Mouse (Mus musculus) heart, adult 2 months (tissue): ENCODE measurements around the gene Snta1. TPM values are rescaled to one million over a fixed set of nuclear protein-coding genes. Genes with fewer than 3 reads are reported as not detected.

ENCODE experiments used
- DNase-seq, 2 experiments: peaks; one replicate each; pipeline ENCODE4 v3.0.0; 2021
- H3K27ac ChIP-seq: fragments of 200-600 bp; 2 replicates; pipeline ENCODE4 v1.8.1; 2022
- H3K27me3 ChIP-seq: fragments of 200-500 bp; 2 replicates; pipeline ENCODE4 v1.6.1; 2012; ENCODE audit warnings: mild to moderate bottlenecking, low read length, inconsistent platforms, mixed read lengths; ENCODE audit not compliant: control insufficient read depth, insufficient read depth
- H3K36me3 ChIP-seq: fragments of 200-500 bp; 2 replicates; pipeline ENCODE4 v1.6.1; 2012; ENCODE audit warnings: low read length, inconsistent platforms; ENCODE audit not compliant: control insufficient read depth, insufficient read depth
- H3K4me1 ChIP-seq: fragments of 200-500 bp; 2 replicates; pipeline ENCODE4 v1.6.1; 2011; ENCODE audit warnings: low read length; ENCODE audit not compliant: control insufficient read depth, insufficient read depth
- H3K4me3 ChIP-seq: fragments of 200-600 bp; 2 replicates; pipeline ENCODE4 v1.8.1; 2022
- H3K79me2 ChIP-seq: fragments of 200-500 bp; replicated peaks from 2 replicates; pipeline ENCODE4 v1.6.1; 2012; ENCODE audit warnings: mild to moderate bottlenecking, inconsistent platforms, low read length, moderate library complexity, mixed read lengths; ENCODE audit not compliant: control insufficient read depth, insufficient read depth
- H3K9ac ChIP-seq: fragments of 200-500 bp; 2 replicates; pipeline ENCODE4 v1.6.1; 2012; ENCODE audit warnings: low read depth, mild to moderate bottlenecking, control low read depth, inconsistent platforms, low read length, mixed read lengths
- CTCF ChIP-seq: fragments of 200-600 bp; IDR thresholded peaks from 2 replicates; pipeline ENCODE4 v1.8.1; 2022; ENCODE audit warnings: antibody characterized with exemption, mild to moderate bottlenecking, moderate library complexity
- EP300 ChIP-seq: fragments of 200-500 bp; IDR thresholded peaks from 2 replicates; pipeline ENCODE4 v1.6.1; 2011; ENCODE audit warnings: low read depth, low read length, control low read depth; ENCODE audit not compliant: insufficient read depth
- POLR2A ChIP-seq: fragments of 200-500 bp; IDR thresholded peaks from 2 replicates; pipeline ENCODE4 v1.6.1; 2011; ENCODE audit warnings: mild to moderate bottlenecking, low read depth, low read length, control low read depth; ENCODE audit not compliant: insufficient read depth
- WGBS: fragments of 180-500 bp; shearing (Covaris S2); methylation state at CpG from one replicate; pipeline ENCODE4 v1.1.7; 2018; 5-methylcytosine and 5-hydroxymethylcytosine counted together
- intact Hi-C: fragments of 180-260 bp; cut with DNase I; formaldehyde crosslinking; loops from one replicate; pipeline ENCODE4 v1.15.1; 2025
- polyA plus RNA-seq: library from polyadenylated mRNA; depleted of rRNA; stranded (reverse); fragments of >200 nt; gene quantifications from 2 replicates; pipeline ENCODE4 v1.2.3, GENCODE M21; 2012
- total RNA-seq, 2 experiments: library from RNA; stranded (reverse); gene quantifications; 2 replicates each; pipeline ENCODE4 v1.2.3; 2021

Snta1 gene
- total and polyA plus RNA-seq, 3 experiments: 64.8 to 95.0 (median 73.6) TPM

GRCm38 (mm10) chr2:154426905-154427852 lies 19.3 kb upstream of the Snta1 start:
- Histone ChIP-seq H3K9ac (peak overlapping the region; percentile 68), H3K4me1 (no peaks in the 10 kb centered on the region), H3K27ac (no peak overlapping the region), H3K36me3 (no peaks in the 10 kb centered on the region), H3K79me2 (no peaks in the 10 kb centered on the region), H3K4me3 (no peak overlapping the region), H3K27me3 (no peaks in the 10 kb centered on the region)
- TF ChIP-seq CTCF (no peak), EP300 (no peak), POLR2A (no peak)
- intact Hi-C loops: no loop called here
- 68% methylated on average over 11 of the region's 11 CpGs for WGBS
- DNase-seq: no peak

- H3K36me3 ChIP-seq: no peaks in the 10 kb centered on the region
- peak overlapping the region; percentile 68 for H3K9ac ChIP-seq
- no peak for TF ChIP-seq POLR2A
- TF ChIP-seq CTCF: no peak
- no peak for TF ChIP-seq EP300
- H3K27ac ChIP-seq: no peak overlapping the region
- H3K79me2 ChIP-seq: no peaks in the 10 kb centered on the region
- no peak overlapping the region for H3K4me3 ChIP-seq
- no peaks in the 10 kb centered on the region for H3K27me3 ChIP-seq
- intact Hi-C loops: no loop called here
- no peaks in the 10 kb centered on the region for H3K4me1 ChIP-seq
- DNase-seq: no peak
- 14% methylated on average over 25 of the region's 25 CpGs for WGBS
Observed at GRCm38 (mm10) chr2:154426188-154426904, 18.4 kb upstream of the Snta1 start.

GRCm38 (mm10) chr2:154425522-154425921 lies 17.6 kb upstream of the Snta1 start:
- WGBS: 94% methylated on average over 3 of the region's 3 CpGs
- no peak overlapping the region for H3K9ac ChIP-seq
- H3K36me3 ChIP-seq: no peaks in the 10 kb centered on the region
- H3K4me3 ChIP-seq: no peak overlapping the region
- intact Hi-C loops: no loop called here
- no peaks in the 10 kb centered on the region for H3K27me3 ChIP-seq
- TF ChIP-seq EP300 (no peak), CTCF (peak; percentile 38)
- H3K4me1 ChIP-seq: no peaks in the 10 kb centered on the region
- no peaks in the 10 kb centered on the region for H3K79me2 ChIP-seq
- H3K27ac ChIP-seq: no peak overlapping the region
- DNase-seq: no peak

GRCm38 (mm10) chr2:154423548-154423947 lies 15.6 kb upstream of the Snta1 start:
- intact Hi-C loops: no loop called here
- Histone ChIP-seq H3K27ac (no peak overlapping the region), H3K4me1 (no peaks in the 10 kb centered on the region), H3K27me3 (no peaks in the 10 kb centered on the region), H3K9ac (no peak overlapping the region), H3K36me3 (no peaks in the 10 kb centered on the region), H3K79me2 (no peaks in the 10 kb centered on the region), H3K4me3 (no peak overlapping the region)
- TF ChIP-seq POLR2A (no peak), CTCF (no peak), EP300 (no peak)
- WGBS: 87% methylated on average over 2 of the region's 2 CpGs
- DNase-seq: no peak

- no peak for TF ChIP-seq EP300
- no peak for TF ChIP-seq CTCF
- TF ChIP-seq POLR2A: no peak
- Histone ChIP-seq H3K27ac (no peak overlapping the region), H3K4me1 (no peaks in the 10 kb centered on the region), H3K79me2 (no peaks in the 10 kb centered on the region), H3K9ac (no peak overlapping the region), H3K27me3 (no peaks in the 10 kb centered on the region), H3K36me3 (no peaks in the 10 kb centered on the region), H3K4me3 (no peak overlapping the region)
- intact Hi-C loops: no loop called here
- WGBS: 73% methylated on average over 5 of the region's 5 CpGs
- no peak for DNase-seq
Observed at GRCm38 (mm10) chr2:154422181-154422580, 14.3 kb upstream of the Snta1 start.
